Mouse (Mus musculus) heart, embryonic 11.5 days (tissue): Measurements from ENCODE around the gene Supt4a. TPM values are rescaled to one million over a fixed set of nuclear protein-coding genes. Genes with fewer than 3 reads are reported as not detected.

Source experiments
- ATAC-seq: fragments of 200-750 bp; cut with Nextera tagmentation; replicated peaks from 2 replicates; pipeline ENCODE4 v1.8.0; 2017; ENCODE audit warnings: moderate library complexity; ENCODE audit not compliant: insufficient number of reproducible peaks, low FRiP score, low TSS enrichment
- H3K27ac ChIP-seq: fragments of 300-500 bp; sonication (generic); 2 replicates; pipeline ENCODE4 v1.5.1; 2014; ENCODE audit warnings: mild to moderate bottlenecking, low read depth, low read length
- H3K27me3 ChIP-seq: fragments of 300-500 bp; sonication (generic); 2 replicates; pipeline ENCODE4 v1.6.1; 2014; ENCODE audit warnings: mild to moderate bottlenecking, low read length, mixed read lengths; ENCODE audit not compliant: control insufficient read depth, insufficient read depth
- H3K36me3 ChIP-seq: fragments of 300-500 bp; sonication (generic); 2 replicates; pipeline ENCODE4 v1.6.1; 2014; ENCODE audit warnings: mild to moderate bottlenecking, low read length, moderate library complexity, mixed read lengths; ENCODE audit not compliant: control insufficient read depth, insufficient read depth
- H3K4me1 ChIP-seq: fragments of 300-500 bp; sonication (generic); 2 replicates; pipeline ENCODE4 v1.6.1; 2014; ENCODE audit warnings: low read length; ENCODE audit not compliant: control insufficient read depth, insufficient read depth
- H3K4me2 ChIP-seq: fragments of 300-500 bp; sonication (generic); 2 replicates; pipeline ENCODE4 v1.6.1; 2014; ENCODE audit warnings: mild to moderate bottlenecking, moderate library complexity
- H3K4me3 ChIP-seq: fragments of 300-500 bp; sonication (generic); 2 replicates; pipeline ENCODE4 v1.5.1; 2014; ENCODE audit warnings: low read depth, low read length
- H3K9ac ChIP-seq: fragments of 300-500 bp; sonication (generic); 2 replicates; pipeline ENCODE4 v1.6.1; 2014; ENCODE audit warnings: mild to moderate bottlenecking, low read depth, low read length, moderate library complexity
- H3K9me3 ChIP-seq: fragments of 300-500 bp; sonication (generic); replicated peaks from 2 replicates; pipeline ENCODE4 v1.6.1; 2016; ENCODE audit warnings: low read length; ENCODE audit not compliant: control insufficient read depth
- whole genome bisulfite sequencing: fragments of 180-500 bp; shearing (Covaris S2); extraction: QIAGEN DNeasy Blood & Tissue Kit; methylation state at CpG from one replicate; pipeline ENCODE4 v1.1.7; 2014; ENCODE audit not compliant: insufficient replicate concordance; 5-methylcytosine and 5-hydroxymethylcytosine counted together
- microRNA counts: library from miRNA; unstranded; fragments of <30 nt; microRNA quantifications from one replicate; lab custom pipeline; 2015
- microRNA-seq: library from miRNA; unstranded; fragments of <30 nt; microRNA quantifications from one replicate; pipeline ENCODE4, GENCODE M21; 2016; ENCODE audit warnings: borderline number of aligned reads
- polyA plus RNA-seq: library from polyadenylated mRNA; unstranded; fragments of >200 nt; fragmentation: Nextera tagmentation; extraction: Ambion mirVana; gene quantifications from 2 replicates; pipeline ENCODE4 v1.2.1, GENCODE M21; 2014

The Supt4a gene
- polyA plus RNA-seq, 1 experiment from 2014 or later = 120 TPM

- Histone ChIP-seq H3K9me3 (no peaks in the 10 kb centered on the region), H3K4me2 (peak overlapping the region; percentile 73; the same call in 1 of the 2 replicates), H3K4me1 (peaks cover 12% of the 10 kb centered on the region), H3K4me3 (no peak overlapping the region), H3K36me3 (no peaks in the 10 kb centered on the region), H3K27ac (no peak overlapping the region), H3K9ac (no peak overlapping the region), H3K27me3 (peaks cover 52% of the 10 kb centered on the region)
- ATAC-seq = no peak
- WGBS = 85% methylated on average over 4 of the region's 4 CpGs
Observed at GRCm38 (mm10) chr11:87779392-87779791, 42.0 kb downstream of the Supt4a start.

- Histone ChIP-seq H3K9ac (no peak overlapping the region), H3K36me3 (no peaks in the 10 kb centered on the region), H3K4me2 (no peak overlapping the region), H3K27me3 (peaks cover 52% of the 10 kb centered on the region), H3K9me3 (no peaks in the 10 kb centered on the region), H3K4me1 (peaks cover 12% of the 10 kb centered on the region), H3K27ac (no peak overlapping the region), H3K4me3 (no peak overlapping the region)
- ATAC-seq = no peak
- 73% methylated on average over 8 of the region's 8 CpGs for WGBS
Observed at GRCm38 (mm10) chr11:87780130-87780529, 42.8 kb downstream of the Supt4a start.

GRCm38 (mm10) chr11:87790088-87790487 lies 52.7 kb downstream of the Supt4a start:
- no peak for ATAC-seq
- no peaks in the 10 kb centered on the region for H3K36me3 ChIP-seq
- WGBS = 69% methylated on average over 6 of the region's 6 CpGs
- no peak overlapping the region for H3K4me2 ChIP-seq
- H3K4me1 ChIP-seq = no peaks in the 10 kb centered on the region
- no peaks in the 10 kb centered on the region for H3K9me3 ChIP-seq
- H3K4me3 ChIP-seq = no peak overlapping the region
- H3K9ac ChIP-seq = no peak overlapping the region
- no peak overlapping the region for H3K27ac ChIP-seq
- no peaks in the 10 kb centered on the region for H3K27me3 ChIP-seq

MicroRNA genes within 50 kb of the gene (microRNA counts, 519-probe panel; counts per million panel counts)
- microRNA mmu-miR-142-3p (lab: Ali Mortazavi, UCI) (6,240 counts per million, percentile 79 among the panel's probes with 10 or more counts), microRNA mmu-miR-142-5p (lab: Ali Mortazavi, UCI) (32.2 counts per million)

Small RNAs within 50 kb of the gene (microRNA-seq; reads per million reads assigned to microRNA genes)
- gene Mir142 = not detected
- not detected for gene Mir142b

Other genes with a start within 250 kb of the Supt4a start
- not detected in 2 replicates for gene Gm11492, start 170.9 kb upstream of the Supt4a start, polyA plus RNA-seq
- 11.7 and 13.3 TPM in 2 replicates for gene Sept4, start 168.6 kb upstream of the Supt4a start, polyA plus RNA-seq
- 23.4 and 28.1 TPM in 2 replicates for gene Mtmr4, start 145.4 kb upstream of the Supt4a start, polyA plus RNA-seq
- gene Hsf5, start 120.4 kb upstream of the Supt4a start, polyA plus RNA-seq = 0.11 and 0.18 TPM in 2 replicates
- gene Rnf43, start 74.8 kb upstream of the Supt4a start, polyA plus RNA-seq = 0.54 and 0.96 TPM in 2 replicates
- gene Tspoap1, start 23.0 kb downstream of the Supt4a start, polyA plus RNA-seq = 0.72 and 1.2 TPM in 2 replicates
- gene Mpo, start 56.0 kb downstream of the Supt4a start, polyA plus RNA-seq = 6.7 and 9.4 TPM in 2 replicates
- 0.34 TPM in 1 of 2 replicates, not detected in the other for gene Lpo, start 90.7 kb downstream of the Supt4a start, polyA plus RNA-seq
- gene Mks1, start 115.7 kb downstream of the Supt4a start, polyA plus RNA-seq = 5.9 and 6.1 TPM in 2 replicates
- 0.21 TPM in 1 of 2 replicates, not detected in the other for gene Epx, start 138.0 kb downstream of the Supt4a start, polyA plus RNA-seq
- not detected in 2 replicates for gene Olfr462, start 154.7 kb downstream of the Supt4a start, polyA plus RNA-seq
- gene Olfr463, start 159.8 kb downstream of the Supt4a start, polyA plus RNA-seq = not detected in 2 replicates
- not detected in 2 replicates for gene Olfr464, start 183.4 kb downstream of the Supt4a start, polyA plus RNA-seq
- 16.7 and 17.2 TPM in 2 replicates for gene Dynll2, start 250.0 kb downstream of the Supt4a start, polyA plus RNA-seq